Mouse (Mus musculus) MEL (cell line): ENCODE data around the gene Sgms1.

Experiments used
- EP300 ChIP-seq, 2 experiments: IDR thresholded peaks; 2 replicates each; pipeline ENCODE4 v1.6.1; 2011; ENCODE audit warnings: improper control_type of control experiment in 2 of 2, low read length in 2 of 2, low read depth in 1 of 2, mild to moderate bottlenecking in 1 of 2
- POLR2A ChIP-seq, 2 experiments: IDR thresholded peaks; 2 replicates each; pipeline ENCODE4 v1.6.1; 2011 to 2012; ENCODE audit warnings: low read length in 2 of 2, mild to moderate bottlenecking in 2 of 2, control low read depth in 1 of 2, improper control_type of control experiment in 1 of 2, low read depth in 1 of 2, moderate library complexity in 1 of 2; ENCODE audit not compliant: control insufficient read depth in 1 of 2, insufficient read depth in 1 of 2, poor library complexity in 1 of 2
- TCF12 ChIP-seq: IDR thresholded peaks from 2 replicates; pipeline ENCODE4 v1.6.1; 2014; ENCODE audit warnings: low read depth, mild to moderate bottlenecking, inconsistent platforms, low read length, improper control_type of control experiment, moderate library complexity
- USF1 ChIP-seq: IDR thresholded peaks from 2 replicates; pipeline ENCODE4 v1.6.1; 2014; ENCODE audit warnings: low read depth, mild to moderate bottlenecking, inconsistent platforms, low read length, improper control_type of control experiment, moderate library complexity
- ZC3H11A ChIP-seq: IDR thresholded peaks from 2 replicates; pipeline ENCODE4 v1.6.1; 2012; ENCODE audit warnings: low read depth, mild to moderate bottlenecking, inconsistent platforms, low read length, improper control_type of control experiment

- no peak for TF ChIP-seq ZC3H11A
- no peak for TF ChIP-seq POLR2A (IDR thresholded peaks at IDR 0.05; ENCODE audit: control insufficient read depth in 1 of 2, insufficient read depth in 1 of 2, low read depth in 1 of 2, low read length in 2 of 2, poor library complexity in 1 of 2)
- TF ChIP-seq EP300 (IDR thresholded peaks at IDR 0.05; ENCODE audit: low read depth in 1 of 2, low read length in 2 of 2): no peak
- TF ChIP-seq USF1: no peak
- no peak for TF ChIP-seq TCF12
Observed at GRCm38 (mm10) chr19:32394825-32395224, 5.3 kb upstream of the Sgms1 start.
